Mouse (Mus musculus) forebrain, embryonic 12.5 days (tissue): ENCODE results near the gene Tfpi2. TPM values are rescaled to one million over a fixed set of nuclear protein-coding genes. Genes with fewer than 3 reads are reported as not detected.
A peak's percentile ranks its signal among the peaks of the same experiment; 100 is the strongest.

ENCODE experiments used
- ATAC-seq: fragments of 200-750 bp; cut with Nextera tagmentation; 2 replicates; pipeline ENCODE4 v1.8.0; 2017; ENCODE audit warnings: moderate TSS enrichment; ENCODE audit not compliant: low FRiP score
- H3K27ac ChIP-seq: fragments of 300-500 bp; sonication (generic); 2 replicates; pipeline ENCODE4 v1.5.1; 2016; ENCODE audit warnings: mild to moderate bottlenecking
- H3K27me3 ChIP-seq: fragments of 300-500 bp; sonication (generic); 2 replicates; pipeline ENCODE4 v1.6.1; 2016; ENCODE audit warnings: mild to moderate bottlenecking
- H3K36me3 ChIP-seq: fragments of 300-500 bp; sonication (generic); replicated peaks from 2 replicates; pipeline ENCODE4 v1.6.1; 2016; ENCODE audit warnings: mild to moderate bottlenecking
- H3K4me1 ChIP-seq: fragments of 300-500 bp; sonication (generic); 2 replicates; pipeline ENCODE4 v1.6.1; 2016
- H3K4me2 ChIP-seq: fragments of 300-500 bp; sonication (generic); 2 replicates; pipeline ENCODE4 v1.6.1; 2016; ENCODE audit warnings: mild to moderate bottlenecking, moderate library complexity
- H3K4me3 ChIP-seq: fragments of 300-500 bp; sonication (generic); replicated peaks from 2 replicates; pipeline ENCODE4 v1.5.1; 2016; ENCODE audit warnings: mild to moderate bottlenecking
- H3K9ac ChIP-seq: fragments of 300-500 bp; sonication (generic); 2 replicates; pipeline ENCODE4 v1.6.1; 2016; ENCODE audit warnings: mild to moderate bottlenecking
- H3K9me3 ChIP-seq: fragments of 300-500 bp; sonication (generic); 2 replicates; pipeline ENCODE4 v1.6.1; 2016
- WGBS: fragments of 180-500 bp; shearing (Covaris S2); methylation state at CpG from one replicate; pipeline ENCODE4 v1.1.7; 2016; 5-methylcytosine and 5-hydroxymethylcytosine counted together
- polyA plus RNA-seq: library from polyadenylated mRNA; unstranded; fragments of >200 nt; fragmentation: Nextera tagmentation; extraction: Ambion mirVana; gene quantifications from 2 replicates; pipeline ENCODE4 v1.2.1, GENCODE M21; 2016

Gene Tfpi2
- polyA plus RNA-seq, 1 experiment from 2014 or later, result 0.19 TPM

DNA sequence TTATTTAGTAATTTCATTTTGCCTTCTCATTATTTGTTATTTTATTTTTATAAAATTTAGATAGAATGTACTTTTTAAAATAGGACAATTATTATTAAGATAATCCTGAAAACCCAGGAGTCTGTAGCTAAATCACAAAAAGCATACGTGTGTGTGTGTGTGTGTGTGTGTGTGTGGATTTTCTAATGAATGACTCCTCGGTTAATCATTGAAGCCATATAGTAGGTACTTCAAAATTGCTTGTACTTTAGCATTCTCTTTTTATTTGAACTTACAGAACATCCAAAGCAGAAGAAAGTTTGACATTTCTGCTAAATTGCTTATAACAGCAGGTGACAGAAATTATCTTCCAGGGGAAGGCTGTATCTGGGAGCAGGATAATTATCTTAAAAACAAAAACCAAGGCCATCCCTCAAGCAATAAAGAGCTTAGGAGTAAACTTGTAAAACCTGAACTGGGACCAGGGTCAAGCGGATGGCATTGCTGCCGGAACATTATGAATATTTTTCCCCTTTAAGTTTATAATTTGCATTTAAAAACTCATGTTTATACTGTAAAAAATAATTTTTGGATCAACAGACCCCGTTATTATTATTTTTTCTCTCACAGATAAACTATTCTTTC lies 5.9 kb downstream of the Tfpi2 start:
- Histone ChIP-seq H3K4me2 (no peak overlapping the region), H3K9ac (no peak overlapping the region), H3K9me3 (no peaks in the 10 kb centered on the region), H3K27ac (no peak overlapping the region), H3K27me3 (no peaks in the 10 kb centered on the region), H3K4me3 (no peak overlapping the region), H3K4me1 (no peaks in the 10 kb centered on the region), H3K36me3 (no peaks in the 10 kb centered on the region)
- no peak for ATAC-seq
- WGBS, result 86% methylated on average over 5 of the region's 5 CpGs

DNA sequence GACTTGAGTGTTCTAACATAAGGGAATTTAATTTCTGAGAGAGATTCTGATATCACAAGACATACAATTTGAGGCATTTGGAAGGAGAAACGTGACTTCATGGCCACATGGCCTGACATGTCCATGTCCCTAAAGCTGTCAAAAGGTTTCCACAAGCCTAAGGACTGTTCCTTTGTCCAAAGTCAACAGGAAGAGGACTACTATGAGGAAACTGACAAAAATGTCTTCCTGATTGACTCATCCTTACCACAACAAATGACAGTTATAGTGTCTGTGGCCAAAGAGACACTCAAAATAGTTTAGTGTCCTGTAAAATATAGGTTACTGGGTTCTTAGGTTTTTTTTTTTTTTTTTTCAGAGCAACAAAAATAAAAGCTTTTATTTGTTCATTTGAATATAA lies 15.0 kb downstream of the Tfpi2 start:
- H3K27ac ChIP-seq, result no peak overlapping the region
- H3K4me3 ChIP-seq, result no peak overlapping the region
- ATAC-seq, result no peak
- 61% methylated on average over 1 of the region's 1 CpGs for WGBS
- no peaks in the 10 kb centered on the region for H3K4me1 ChIP-seq
- no peaks in the 10 kb centered on the region for H3K36me3 ChIP-seq
- H3K27me3 ChIP-seq, result no peaks in the 10 kb centered on the region; the same call in 1 of the 2 replicates
- H3K4me2 ChIP-seq, result no peak overlapping the region
- no peak overlapping the region for H3K9ac ChIP-seq
- H3K9me3 ChIP-seq, result no peaks in the 10 kb centered on the region

DNA sequence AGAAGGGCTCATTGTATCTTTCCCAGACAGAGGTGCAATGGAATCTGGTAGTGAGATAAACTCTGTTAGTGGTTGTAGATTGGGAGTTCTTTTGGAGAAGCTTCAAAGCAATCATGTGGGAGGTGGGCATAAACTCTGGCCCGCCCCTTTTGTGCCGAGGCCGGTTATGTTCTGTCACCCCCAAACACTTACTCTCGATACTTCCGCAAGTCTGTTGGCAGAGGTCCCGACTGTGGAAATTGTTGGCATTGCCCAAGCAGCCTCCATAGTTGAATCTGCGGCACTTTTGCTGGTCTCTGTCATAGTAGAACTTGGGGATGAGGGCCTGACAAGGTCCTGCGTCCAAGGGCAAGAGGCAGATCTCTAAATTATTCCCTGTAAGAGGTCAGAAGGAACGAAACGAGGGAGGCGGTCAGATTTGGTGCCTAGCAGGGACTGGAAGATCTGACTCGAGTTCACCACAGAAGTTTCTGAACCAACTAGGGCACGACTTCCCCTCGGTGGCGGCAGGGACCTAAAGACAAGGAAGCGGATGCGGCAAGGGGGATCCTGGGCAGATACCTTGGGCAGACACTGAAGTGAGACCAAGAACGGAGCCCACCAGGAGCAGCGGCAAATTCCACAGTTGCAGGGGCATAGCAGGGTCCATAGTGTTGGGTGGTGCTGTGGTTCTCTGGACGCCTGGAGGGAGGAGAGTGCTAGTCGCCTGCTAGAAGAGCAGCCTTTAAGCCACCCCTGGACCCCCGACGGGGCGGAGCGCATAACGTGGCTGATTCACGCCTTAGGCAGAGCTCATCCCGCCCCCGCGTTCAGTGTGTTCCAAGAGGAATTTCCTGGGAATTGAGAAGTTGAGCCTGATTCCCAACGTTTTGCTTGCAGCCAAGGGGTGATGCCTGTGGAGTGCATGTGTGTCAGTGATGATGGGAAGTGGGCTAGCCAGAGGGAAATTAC lies 20.8 kb downstream of the Tfpi2 start:
- H3K4me3 ChIP-seq, result no peak overlapping the region; the same call in 1 of the 2 replicates
- ATAC-seq, result no peak
- H3K9ac ChIP-seq, result no peak overlapping the region
- peak overlapping the region; percentile 24; the same call in 1 of the 2 replicates for H3K4me2 ChIP-seq
- no peak overlapping the region for H3K27ac ChIP-seq
- H3K27me3 ChIP-seq, result peaks cover 8% of the 10 kb centered on the region; the same call in 1 of the 2 replicates
- H3K4me1 ChIP-seq, result no peaks in the 10 kb centered on the region
- H3K36me3 ChIP-seq, result no peaks in the 10 kb centered on the region
- no peaks in the 10 kb centered on the region for H3K9me3 ChIP-seq
- 31% methylated on average over 31 of the region's 31 CpGs for WGBS

DNA sequence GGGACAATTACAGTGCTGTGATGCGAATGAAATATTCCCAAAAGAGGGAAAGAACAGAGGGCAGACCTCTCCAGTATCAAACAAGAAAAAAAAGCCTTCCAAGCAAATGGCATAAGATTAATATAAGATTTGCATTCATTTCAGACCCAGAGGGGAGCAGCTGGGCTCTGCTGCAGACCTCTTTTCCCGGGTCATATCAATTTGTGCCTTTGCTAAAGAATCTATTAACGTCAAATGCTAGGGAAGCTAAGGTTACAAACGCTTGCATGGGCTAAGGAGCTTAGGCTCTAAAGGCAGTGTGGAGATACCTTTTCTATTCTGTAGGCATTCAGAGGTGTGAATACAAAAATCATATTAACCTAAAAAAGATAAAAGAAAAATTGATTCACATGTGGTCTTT lies 33.8 kb downstream of the Tfpi2 start:
- Histone ChIP-seq H3K4me2 (no peak overlapping the region), H3K4me1 (no peaks in the 10 kb centered on the region; the same call in 1 of the 2 replicates), H3K27ac (no peak overlapping the region), H3K4me3 (no peak overlapping the region), H3K36me3 (no peaks in the 10 kb centered on the region), H3K27me3 (no peaks in the 10 kb centered on the region), H3K9ac (no peak overlapping the region), H3K9me3 (no peaks in the 10 kb centered on the region)
- 53% methylated on average over 4 of the region's 4 CpGs for WGBS
- ATAC-seq, result no peak

DNA sequence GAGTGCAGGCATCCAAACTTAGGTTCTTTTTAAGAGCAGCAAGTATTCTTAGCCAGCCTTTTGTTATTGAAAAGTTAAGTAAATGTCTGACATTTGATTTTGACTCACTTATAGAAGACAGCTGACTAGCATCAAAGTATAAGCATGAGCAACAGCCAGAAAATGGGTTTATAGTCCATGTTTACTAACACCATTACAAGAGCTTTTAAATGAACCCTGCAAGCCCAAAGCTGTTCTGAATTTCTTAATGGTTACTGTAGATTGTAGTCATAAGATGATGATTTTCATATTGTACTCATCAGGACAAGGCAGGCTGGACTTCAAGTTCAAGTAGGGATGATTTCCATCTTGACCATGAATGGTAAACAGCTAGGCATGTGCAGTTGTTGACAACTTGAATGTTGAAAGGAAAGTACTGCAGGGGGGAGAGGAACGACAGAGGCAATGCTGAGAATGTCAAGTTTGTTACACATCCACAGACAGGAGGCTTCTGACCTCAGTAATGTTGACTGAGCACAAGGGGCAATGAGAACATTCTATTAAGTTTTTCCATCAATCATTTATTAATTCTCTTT lies 52.5 kb downstream of the Tfpi2 start:
- H3K27me3 ChIP-seq, result no peaks in the 10 kb centered on the region
- H3K27ac ChIP-seq, result no peak overlapping the region
- no peak for ATAC-seq
- no peaks in the 10 kb centered on the region for H3K4me1 ChIP-seq
- H3K9ac ChIP-seq, result no peak overlapping the region
- 72% methylated on average over 1 of the region's 1 CpGs for WGBS
- no peaks in the 10 kb centered on the region for H3K9me3 ChIP-seq
- H3K36me3 ChIP-seq, result no peaks in the 10 kb centered on the region
- H3K4me3 ChIP-seq, result no peak overlapping the region
- H3K4me2 ChIP-seq, result no peak overlapping the region

DNA sequence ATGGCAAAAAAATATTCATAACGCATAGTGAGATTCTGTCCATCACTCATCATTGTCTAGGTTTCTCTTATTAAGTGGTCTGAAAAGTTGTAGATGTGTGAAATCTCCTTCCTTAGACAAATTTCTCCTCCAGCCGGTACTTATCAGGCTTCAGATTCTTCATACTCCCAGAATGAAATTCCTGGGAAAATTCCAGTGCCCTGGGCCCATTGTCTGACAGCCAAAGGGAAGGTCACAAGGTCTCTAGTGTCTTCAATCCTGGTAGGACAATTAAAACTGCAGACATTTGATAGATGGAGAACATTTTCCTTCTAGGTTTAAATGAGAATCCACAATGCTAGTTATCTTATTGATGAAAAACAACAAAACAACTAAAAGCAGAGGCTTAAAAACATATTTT lies 53.1 kb downstream of the Tfpi2 start:
- no peak overlapping the region for H3K4me2 ChIP-seq
- H3K27me3 ChIP-seq, result no peaks in the 10 kb centered on the region
- no peak for ATAC-seq
- no peaks in the 10 kb centered on the region for H3K36me3 ChIP-seq
- H3K4me1 ChIP-seq, result no peaks in the 10 kb centered on the region
- H3K27ac ChIP-seq, result no peak overlapping the region
- no peaks in the 10 kb centered on the region for H3K9me3 ChIP-seq
- WGBS, result 69% methylated on average over 2 of the region's 2 CpGs
- H3K9ac ChIP-seq, result no peak overlapping the region
- H3K4me3 ChIP-seq, result no peak overlapping the region

DNA sequence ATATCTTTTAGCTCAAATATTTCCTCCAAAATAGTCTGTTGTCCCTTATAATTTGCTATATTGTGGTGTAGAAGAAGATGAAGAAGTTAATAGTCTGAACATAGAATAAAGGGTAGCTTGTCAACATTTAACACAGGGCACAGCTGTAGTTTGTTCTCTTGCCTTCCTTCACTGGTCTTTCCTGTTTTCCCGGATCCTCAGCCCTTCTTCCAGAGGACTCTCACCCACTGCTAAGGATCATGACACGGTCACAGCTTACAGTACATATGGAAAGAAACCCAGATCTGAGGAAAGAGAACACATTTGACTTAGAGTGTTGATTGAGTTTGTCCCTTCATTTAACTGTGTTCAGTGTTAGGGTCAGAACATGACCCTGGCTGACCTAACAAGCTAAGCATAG lies 53.7 kb downstream of the Tfpi2 start:
- Histone ChIP-seq H3K27ac (no peak overlapping the region), H3K4me2 (no peak overlapping the region), H3K27me3 (no peaks in the 10 kb centered on the region), H3K4me3 (no peak overlapping the region), H3K9me3 (no peaks in the 10 kb centered on the region), H3K9ac (no peak overlapping the region), H3K4me1 (no peaks in the 10 kb centered on the region), H3K36me3 (no peaks in the 10 kb centered on the region)
- 79% methylated on average over 2 of the region's 2 CpGs for WGBS
- no peak for ATAC-seq

DNA sequence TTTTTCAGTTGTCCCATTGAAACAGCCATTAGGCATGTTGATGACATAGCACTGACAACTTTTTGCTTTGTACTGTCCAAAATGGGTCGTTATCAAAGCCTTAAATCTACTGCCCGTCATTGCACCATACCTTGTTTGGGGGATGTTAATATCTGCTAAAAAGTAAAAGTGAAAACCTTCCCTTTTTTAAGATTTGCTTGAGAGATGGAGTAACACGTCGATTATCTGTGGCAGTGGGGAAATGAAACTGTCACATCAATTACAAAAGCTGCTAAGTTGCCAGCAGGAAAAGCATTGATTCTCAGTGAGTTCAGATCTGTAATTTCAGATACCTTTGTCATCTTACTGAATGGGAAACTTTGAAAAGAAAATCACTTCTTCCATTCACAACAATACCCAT lies 62.6 kb downstream of the Tfpi2 start:
- no peak overlapping the region for H3K27ac ChIP-seq
- WGBS, result 79% methylated on average over 4 of the region's 4 CpGs
- H3K4me1 ChIP-seq, result no peaks in the 10 kb centered on the region
- H3K4me3 ChIP-seq, result no peak overlapping the region
- no peak overlapping the region for H3K9ac ChIP-seq
- no peak for ATAC-seq
- H3K27me3 ChIP-seq, result no peaks in the 10 kb centered on the region
- no peak overlapping the region for H3K4me2 ChIP-seq
- no peaks in the 10 kb centered on the region for H3K36me3 ChIP-seq
- no peaks in the 10 kb centered on the region for H3K9me3 ChIP-seq

DNA sequence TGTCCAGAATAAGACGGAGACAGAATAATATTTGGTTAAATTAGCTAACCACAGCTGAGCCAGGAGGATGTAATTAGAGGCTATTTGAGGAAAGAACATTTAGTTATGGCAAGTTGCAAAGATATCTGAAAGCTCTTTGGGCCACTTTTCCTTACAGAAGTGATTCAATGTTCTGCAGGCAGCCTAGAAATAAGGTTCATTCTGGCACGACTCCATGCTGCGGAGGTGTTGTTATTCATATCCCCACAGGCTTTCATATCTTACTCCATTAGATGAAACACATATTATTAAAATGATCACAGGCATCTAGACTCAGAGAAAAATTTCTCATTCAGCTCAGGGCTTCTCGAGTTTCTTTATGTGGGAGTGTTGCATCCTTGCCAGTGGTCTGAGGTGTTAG lies 65.8 kb downstream of the Tfpi2 start:
- H3K4me2 ChIP-seq, result no peak overlapping the region
- H3K9me3 ChIP-seq, result no peaks in the 10 kb centered on the region
- ATAC-seq, result no peak
- WGBS, result 83% methylated on average over 4 of the region's 4 CpGs
- H3K4me3 ChIP-seq, result no peak overlapping the region
- H3K36me3 ChIP-seq, result no peaks in the 10 kb centered on the region
- H3K9ac ChIP-seq, result no peak overlapping the region
- no peak overlapping the region for H3K27ac ChIP-seq
- no peaks in the 10 kb centered on the region for H3K4me1 ChIP-seq
- no peaks in the 10 kb centered on the region for H3K27me3 ChIP-seq

DNA sequence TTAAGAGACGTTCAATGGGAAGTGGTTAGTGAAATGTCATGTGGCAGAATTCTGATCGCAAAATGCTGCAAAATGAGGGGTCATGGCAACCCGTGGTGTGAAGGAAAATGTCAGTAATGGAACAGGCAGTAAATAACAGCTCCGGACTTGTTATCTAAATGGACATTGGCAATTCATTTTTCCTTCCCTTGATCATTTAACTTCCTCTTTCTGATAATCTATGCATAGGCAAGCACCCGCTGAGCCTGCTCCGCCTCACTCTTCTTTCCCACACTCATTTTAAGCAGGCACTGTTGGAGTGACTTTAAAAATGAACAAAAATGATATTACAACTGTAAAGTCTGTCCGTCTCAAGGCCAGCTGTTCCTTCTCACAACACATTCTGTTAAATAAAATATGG lies 72.7 kb downstream of the Tfpi2 start:
- ATAC-seq, result no peak
- no peaks in the 10 kb centered on the region for H3K27me3 ChIP-seq
- no peaks in the 10 kb centered on the region for H3K36me3 ChIP-seq
- no peak overlapping the region for H3K27ac ChIP-seq
- H3K4me3 ChIP-seq, result no peak overlapping the region
- H3K9ac ChIP-seq, result no peak overlapping the region
- no peaks in the 10 kb centered on the region for H3K4me1 ChIP-seq
- H3K4me2 ChIP-seq, result no peak overlapping the region
- no peaks in the 10 kb centered on the region for H3K9me3 ChIP-seq
- WGBS, result 82% methylated on average over 7 of the region's 7 CpGs
